Mouse (Mus musculus) myocyte (in vitro differentiated cells): ENCODE measurements around the gene Efcab12. TPM values are rescaled to one million over a fixed set of nuclear protein-coding genes. Genes with fewer than 3 reads are reported as not detected.

Source experiments
- H3K27me3 ChIP-seq: one replicate; pipeline ENCODE4 v1.6.1; 2011; ENCODE audit not compliant: control insufficient read depth, insufficient read depth, insufficient read length
- H3K36me3 ChIP-seq: one replicate; pipeline ENCODE4 v1.6.1; 2011; ENCODE audit not compliant: control insufficient read depth, insufficient read depth
- H3K4me2 ChIP-seq: one replicate; pipeline ENCODE4 v1.6.1; 2011; ENCODE audit warnings: low read depth, control low read depth
- H3K4me3 ChIP-seq: one replicate; pipeline ENCODE4 v1.5.1; 2011; ENCODE audit warnings: mild to moderate bottlenecking, control low read depth, moderate library complexity
- H3K79me2 ChIP-seq: one replicate; pipeline ENCODE4 v1.6.1; 2011; ENCODE audit not compliant: control insufficient read depth, insufficient read depth
- H3ac ChIP-seq: one replicate; pipeline ENCODE4 v1.6.1; 2011; ENCODE audit not compliant: control insufficient read depth, insufficient read length
- CEBPB ChIP-seq: IDR thresholded peaks from 2 replicates; pipeline ENCODE4 v1.6.1; 2011; ENCODE audit warnings: mild to moderate bottlenecking, moderate library complexity; ENCODE audit not compliant: poor library complexity, insufficient read depth, severe bottlenecking
- E2F4 ChIP-seq: IDR thresholded peaks from one replicate; pipeline ENCODE4 v1.6.1; 2011; ENCODE audit warnings: mild to moderate bottlenecking, control low read depth, moderate library complexity; ENCODE audit not compliant: insufficient read depth
- MAX ChIP-seq: IDR thresholded peaks from one replicate; pipeline ENCODE4 v1.6.1; 2011; ENCODE audit warnings: low read depth, mild to moderate bottlenecking, control low read depth
- MYOD1 ChIP-seq, 3 experiments: IDR thresholded peaks; one replicate each; pipeline ENCODE4 v1.6.1; 2011; ENCODE audit warnings: control low read depth in 2 of 3, low read depth in 2 of 3, mild to moderate bottlenecking in 2 of 3, moderate library complexity in 1 of 3; ENCODE audit not compliant: insufficient read length in 2 of 3, control insufficient read depth in 1 of 3
- MYOG ChIP-seq, 3 experiments: IDR thresholded peaks; one replicate each; pipeline ENCODE4 v1.6.1; 2011; ENCODE audit warnings: control low read depth in 2 of 3, low read depth in 2 of 3, mild to moderate bottlenecking in 2 of 3; ENCODE audit not compliant: insufficient read length in 2 of 3, control insufficient read depth in 1 of 3, insufficient read depth in 1 of 3
- POLR2A ChIP-seq: IDR thresholded peaks from one replicate; pipeline ENCODE4 v1.6.1; 2011; ENCODE audit warnings: low read depth, mild to moderate bottlenecking, control low read depth, moderate library complexity; ENCODE audit not compliant: insufficient read length
- POLR2AphosphoS2 ChIP-seq: IDR thresholded peaks from one replicate; pipeline ENCODE4 v1.6.1; 2011; ENCODE audit warnings: low read depth, control low read depth; ENCODE audit not compliant: insufficient read length
- REST ChIP-seq: IDR thresholded peaks from one replicate; pipeline ENCODE4 v1.6.1; 2011; ENCODE audit warnings: mild to moderate bottlenecking, control low read depth, moderate library complexity; ENCODE audit not compliant: insufficient read depth, insufficient read length
- SRF ChIP-seq: IDR thresholded peaks from one replicate; pipeline ENCODE4 v1.6.1; 2011; ENCODE audit warnings: low read depth; ENCODE audit not compliant: control insufficient read depth, insufficient read length
- TCF12 ChIP-seq: IDR thresholded peaks from one replicate; pipeline ENCODE4 v1.6.1; 2011; ENCODE audit warnings: mild to moderate bottlenecking, control low read depth; ENCODE audit not compliant: poor library complexity, insufficient read depth, severe bottlenecking
- TCF3 ChIP-seq: IDR thresholded peaks from one replicate; pipeline ENCODE4 v1.6.1; 2011; ENCODE audit warnings: low read depth, control low read depth; ENCODE audit not compliant: insufficient read length
- USF1 ChIP-seq: IDR thresholded peaks from one replicate; pipeline ENCODE4 v1.6.1; 2011; ENCODE audit warnings: low read depth, mild to moderate bottlenecking, control low read depth, moderate library complexity
- polyA plus RNA-seq: library from polyadenylated mRNA; unstranded; fragments of >200 nt; fragmentation: generic; extraction: Trizol; gene quantifications from one replicate; pipeline ENCODE4 v1.2.1, GENCODE M21; 2012; ENCODE audit warnings: missing spikeins

Gene Efcab12
- polyA plus RNA-seq, 1 experiment, result not detected

- no peaks in the 10 kb centered on the region for H3K79me2 ChIP-seq
- H3K27me3 ChIP-seq, result peaks cover 37% of the 10 kb centered on the region
- no peak for TF ChIP-seq SRF
- no peak for TF ChIP-seq USF1
- TF ChIP-seq MAX, result no peak
- TF ChIP-seq MYOD1 (IDR thresholded peaks at IDR 0.05; ENCODE audit: control insufficient read depth in 1 of 3, insufficient read length in 2 of 3, low read depth in 2 of 3), result no peak
- TF ChIP-seq MYOG (IDR thresholded peaks at IDR 0.05; ENCODE audit: control insufficient read depth in 1 of 3, insufficient read depth in 1 of 3, insufficient read length in 2 of 3, low read depth in 2 of 3), result no peak
- no peak for TF ChIP-seq E2F4
- no peak for TF ChIP-seq CEBPB
- no peak for TF ChIP-seq TCF12
- no peak for TF ChIP-seq TCF3
- TF ChIP-seq POLR2A, result no peak
- H3K4me3 ChIP-seq, result no peak overlapping the region
- no peak overlapping the region for H3ac ChIP-seq
- no peaks in the 10 kb centered on the region for H3K36me3 ChIP-seq
- H3K4me2 ChIP-seq, result no peak overlapping the region
Measured at GRCm38 (mm10) chr6:115821216-115821993, 16.8 kb downstream of the Efcab12 start.

GRCm38 (mm10) chr6:115818129-115818528 lies 20.1 kb downstream of the Efcab12 start:
- H3K4me2 ChIP-seq, result no peak overlapping the region
- no peak overlapping the region for H3ac ChIP-seq
- no peak overlapping the region for H3K4me3 ChIP-seq
- H3K27me3 ChIP-seq, result peaks cover 33% of the 10 kb centered on the region
- no peaks in the 10 kb centered on the region for H3K79me2 ChIP-seq
- no peak for TF ChIP-seq REST
- no peaks in the 10 kb centered on the region for H3K36me3 ChIP-seq

GRCm38 (mm10) chr6:115815041-115815440 lies 23.2 kb downstream of the Efcab12 start:
- Histone ChIP-seq H3K36me3 (no peaks in the 10 kb centered on the region), H3K4me3 (no peak overlapping the region), H3K4me2 (no peak overlapping the region), H3K79me2 (no peaks in the 10 kb centered on the region), H3ac (no peak overlapping the region), H3K27me3 (peaks cover 22% of the 10 kb centered on the region)
- TF ChIP-seq POLR2AphosphoS2 (no peak), TCF12 (no peak), REST (no peak), MAX (no peak), MYOG (IDR thresholded peaks at IDR 0.05; ENCODE audit: control insufficient read depth in 1 of 3, insufficient read depth in 1 of 3, insufficient read length in 2 of 3, low read depth in 2 of 3) (no peak), MYOD1 (IDR thresholded peaks at IDR 0.05; ENCODE audit: control insufficient read depth in 1 of 3, insufficient read length in 2 of 3, low read depth in 2 of 3) (no peak), POLR2A (no peak), USF1 (no peak), SRF (no peak), CEBPB (no peak), TCF3 (no peak), E2F4 (no peak)

GRCm38 (mm10) chr6:115814104-115814503 lies 24.1 kb downstream of the Efcab12 start:
- no peak overlapping the region for H3K4me3 ChIP-seq
- no peaks in the 10 kb centered on the region for H3K79me2 ChIP-seq
- H3K4me2 ChIP-seq, result no peak overlapping the region
- TF ChIP-seq REST, result no peak
- peaks cover 13% of the 10 kb centered on the region for H3K27me3 ChIP-seq
- H3K36me3 ChIP-seq, result no peaks in the 10 kb centered on the region
- no peak overlapping the region for H3ac ChIP-seq

GRCm38 (mm10) chr6:115811606-115812005 lies 26.6 kb downstream of the Efcab12 start:
- H3ac ChIP-seq, result no peak overlapping the region
- peaks cover 18% of the 10 kb centered on the region for H3K79me2 ChIP-seq
- H3K4me2 ChIP-seq, result no peak overlapping the region
- no peak for TF ChIP-seq TCF3
- H3K36me3 ChIP-seq, result peaks cover 5% of the 10 kb centered on the region
- no peaks in the 10 kb centered on the region for H3K27me3 ChIP-seq
- H3K4me3 ChIP-seq, result no peak overlapping the region
